Mouse (Mus musculus): ENCODE data around the gene Adad2.

The Adad2 gene

DNA sequence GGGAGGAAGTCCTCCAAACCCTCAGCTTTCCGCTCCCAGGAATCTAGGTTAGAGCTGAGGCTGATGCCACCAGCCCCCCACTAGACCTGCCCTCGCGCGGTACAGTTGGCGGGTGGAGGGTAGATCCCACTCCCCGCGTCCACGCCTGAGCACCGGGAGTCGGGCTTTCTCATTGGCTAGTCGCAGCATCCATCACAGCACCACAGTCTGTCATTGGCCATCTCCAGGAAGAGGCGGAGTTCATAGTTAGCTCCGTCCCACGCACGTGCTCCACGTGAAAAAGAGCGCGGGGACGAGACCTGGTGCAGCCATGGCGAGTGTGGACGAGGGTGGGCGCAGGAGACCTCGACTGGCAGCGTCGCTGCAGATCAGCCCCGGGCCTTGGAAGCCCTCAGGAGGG is at the start of gene Adad2:
Gene Adad2, plus strand, starts transcription at position 277 of the 400 bp plus-strand sequence.
- no peak for DNase-seq

DNA sequence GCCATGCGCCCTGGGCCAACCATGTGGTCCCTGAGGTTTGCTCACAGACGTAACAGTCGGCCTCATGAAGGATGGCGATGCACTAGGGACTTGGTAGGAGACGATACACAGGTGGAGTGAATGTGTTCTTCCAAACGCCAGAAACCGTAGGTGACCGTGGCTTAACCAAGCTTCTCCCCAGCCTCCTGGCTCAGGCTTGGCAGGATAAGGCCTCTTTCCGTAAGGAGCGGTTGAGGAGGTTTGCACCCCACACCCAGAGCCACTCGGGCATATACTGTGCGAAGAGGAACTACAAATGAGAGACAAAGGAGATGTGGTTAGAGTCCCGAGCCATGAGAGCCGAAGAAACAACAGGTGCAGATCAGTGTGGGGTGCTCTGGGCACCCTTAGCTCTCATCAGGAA is 48.7 kb upstream of the Adad2 start:
- peak; percentile 54 to 61 for DNase-seq

GRCm38 (mm10) chr8:119566367-119566766 is 46.2 kb upstream of the Adad2 start:
- no peak for DNase-seq

- DNase-seq, result no peak
These were observed 44.3 kb upstream of the Adad2 start for GRCm38 (mm10) chr8:119568251-119568650.

GRCm38 (mm10) chr8:119568951-119569350 is 43.6 kb upstream of the Adad2 start:
- peak in 1 of 2 experiments; percentile 30 for DNase-seq

DNA sequence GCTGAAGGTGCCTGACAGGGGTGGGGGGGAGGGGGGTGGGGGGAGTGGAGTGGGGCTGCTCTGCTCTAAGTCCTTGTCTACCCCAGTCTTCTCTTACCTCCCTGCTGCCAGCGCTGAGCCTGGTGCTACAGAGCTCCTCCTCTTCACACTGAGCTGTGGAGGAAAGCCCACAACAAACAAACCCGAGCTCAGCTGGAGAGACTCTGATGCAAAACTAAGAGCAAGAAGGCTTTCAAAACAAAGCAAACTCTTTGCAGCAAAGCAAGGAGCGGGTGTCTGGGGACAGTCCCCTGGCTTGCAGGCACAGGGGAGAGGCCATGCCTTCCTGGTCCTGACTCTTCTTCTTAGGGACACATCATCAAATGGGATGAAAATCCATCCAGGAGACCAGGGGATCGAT is 42.7 kb upstream of the Adad2 start:
- DNase-seq, result peak; percentile 77 to 87

- no peak for DNase-seq
These were observed 41.4 kb upstream of the Adad2 start for GRCm38 (mm10) chr8:119571135-119571534.

- peak in 1 of 2 experiments; percentile 27 for DNase-seq
These were observed 40.1 kb upstream of the Adad2 start for GRCm38 (mm10) chr8:119572411-119572810.

DNA sequence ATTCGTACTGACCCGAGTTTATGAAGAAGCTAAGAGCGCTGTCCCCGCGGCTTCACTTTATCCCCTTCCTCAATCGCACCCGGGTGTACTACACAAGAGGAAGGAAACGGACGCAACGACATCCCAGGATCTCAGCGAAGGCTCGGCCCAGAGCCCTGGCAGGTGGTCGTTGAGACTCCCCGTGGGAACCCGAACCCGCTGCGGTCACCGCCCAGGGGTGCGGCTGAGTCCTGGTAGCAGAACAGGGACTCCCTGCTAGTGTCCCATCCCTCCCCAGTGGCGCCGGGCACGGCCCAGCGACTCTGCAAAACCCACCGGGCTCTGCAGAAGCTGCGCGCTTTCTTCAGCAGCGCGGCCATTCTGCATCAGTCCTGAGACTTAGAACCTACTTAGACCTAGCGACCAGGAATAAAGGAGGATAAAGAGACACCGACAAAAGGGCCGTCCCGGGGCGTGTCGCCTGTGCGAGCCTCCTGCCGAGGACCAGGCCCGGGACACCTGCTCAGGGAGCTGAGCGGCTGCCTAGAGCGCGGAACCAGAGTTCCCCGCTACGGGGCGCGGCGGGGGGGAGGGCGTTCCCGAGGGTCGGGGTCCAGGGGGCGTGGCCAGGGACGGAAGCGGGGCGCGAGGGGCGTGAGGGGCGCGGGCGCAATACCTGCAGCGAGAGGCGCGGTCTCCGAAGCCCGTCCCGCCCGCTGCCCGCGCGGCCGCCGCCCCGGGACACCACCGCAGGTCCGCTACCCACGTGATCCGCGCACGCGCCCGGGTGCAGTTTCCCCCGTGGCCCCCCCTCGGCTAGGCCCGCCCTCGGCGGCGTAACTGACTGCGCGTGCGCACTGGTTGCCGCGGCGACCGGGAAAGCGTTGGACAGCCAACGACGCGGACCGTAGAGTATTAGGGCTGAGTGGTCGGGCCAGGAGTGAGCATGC is 37.8 kb upstream of the Adad2 start, which contains the start of the genes Hsdl1 and Dnaaf1:
Gene Hsdl1, minus strand, starts transcription at position 747 of the 929 bp plus-strand sequence.
Gene Dnaaf1, plus strand, starts transcription at position 799 of the 929 bp plus-strand sequence.
- peak; percentile 95 to 96 for DNase-seq

GRCm38 (mm10) chr8:119575366-119575726 is 37.2 kb upstream of the Adad2 start:
- no peak for DNase-seq

DNA sequence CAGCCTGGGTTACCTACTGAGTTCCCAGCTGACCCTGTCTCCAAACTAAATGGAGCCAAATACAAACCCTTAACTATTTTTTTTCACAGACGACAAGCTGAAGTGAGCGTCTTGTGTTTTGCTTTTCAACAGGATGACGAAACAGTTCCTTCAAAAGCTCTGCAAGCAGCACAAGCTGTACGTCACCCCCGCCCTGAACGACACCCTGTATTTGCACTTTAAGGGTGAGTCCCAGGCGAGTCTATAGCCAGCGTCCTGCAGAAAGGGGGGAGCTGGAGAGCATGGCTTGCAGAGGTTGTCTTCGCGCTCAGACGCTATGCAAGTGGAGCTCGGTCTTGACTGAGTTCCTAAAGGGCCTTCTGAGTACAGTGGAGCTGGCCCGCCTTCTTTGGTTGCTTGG is 33.5 kb upstream of the Adad2 start:
- no peak for DNase-seq

- no peak for DNase-seq
These were observed 31.9 kb upstream of the Adad2 start for GRCm38 (mm10) chr8:119580441-119581161.

DNA sequence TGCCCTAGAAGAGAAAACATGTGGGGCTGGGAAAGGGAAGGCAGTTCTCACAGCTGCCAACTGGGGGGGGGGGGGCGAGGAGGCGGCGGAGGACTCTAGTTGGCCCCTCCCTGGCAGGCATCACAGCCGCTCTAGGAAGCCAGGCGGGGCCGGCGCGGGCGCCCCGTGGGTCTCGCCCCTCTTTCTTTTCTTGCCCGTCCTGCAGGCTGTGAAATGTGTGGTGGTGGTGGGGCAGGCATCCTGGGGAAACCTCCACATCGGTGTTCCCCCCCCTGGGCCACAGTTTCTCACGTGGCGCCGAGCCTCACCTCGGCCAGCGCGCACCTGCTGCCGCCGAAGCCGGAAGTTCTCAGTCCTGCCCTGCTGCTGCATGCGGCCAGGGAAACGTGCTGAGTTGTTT is 26.6 kb upstream of the Adad2 start:
- peak; percentile 13 to 41 for DNase-seq

- DNase-seq, result no peak
These were observed 24.2 kb upstream of the Adad2 start for GRCm38 (mm10) chr8:119588321-119588720.

DNA sequence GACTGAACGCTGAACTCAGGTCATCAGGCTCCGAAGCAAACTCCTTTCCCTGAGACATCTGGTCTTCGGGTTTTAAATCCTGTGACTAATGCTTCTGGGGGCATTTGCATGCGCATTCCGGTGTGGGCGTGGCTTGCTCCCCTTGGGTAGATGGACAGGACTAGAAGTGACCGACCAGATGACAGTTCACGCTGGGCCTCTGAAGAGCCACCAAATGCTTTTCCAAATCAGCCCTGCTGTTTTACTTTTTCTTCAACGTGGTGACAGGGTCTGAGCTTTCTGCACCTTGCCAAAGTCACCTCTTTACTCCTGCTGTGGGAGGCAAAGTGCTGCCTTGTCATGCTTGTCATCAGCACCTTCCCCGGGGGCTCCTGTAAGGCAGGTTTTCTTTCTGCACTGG is 23.7 kb upstream of the Adad2 start:
- no peak for DNase-seq

DNA sequence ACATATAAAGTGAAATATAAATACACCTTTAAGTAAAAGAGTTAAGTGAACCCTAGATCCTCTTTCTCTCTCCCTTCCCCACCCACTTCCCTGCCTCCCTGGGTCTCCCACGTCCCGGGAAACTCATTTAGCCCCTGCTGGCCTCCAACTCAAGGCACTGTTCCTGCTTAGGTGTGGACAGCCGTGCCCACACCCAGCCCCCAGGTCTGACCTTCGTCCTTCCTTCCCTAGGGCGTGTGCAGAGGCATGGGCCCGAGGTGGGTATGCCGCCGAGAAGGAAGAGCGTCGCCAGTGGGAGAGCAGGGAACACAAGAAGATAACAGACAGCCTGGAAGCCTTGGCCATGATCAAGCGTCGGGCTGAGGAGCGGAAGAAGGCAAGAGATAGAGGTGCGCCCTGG is 22.2 kb upstream of the Adad2 start:
- no peak for DNase-seq

DNA sequence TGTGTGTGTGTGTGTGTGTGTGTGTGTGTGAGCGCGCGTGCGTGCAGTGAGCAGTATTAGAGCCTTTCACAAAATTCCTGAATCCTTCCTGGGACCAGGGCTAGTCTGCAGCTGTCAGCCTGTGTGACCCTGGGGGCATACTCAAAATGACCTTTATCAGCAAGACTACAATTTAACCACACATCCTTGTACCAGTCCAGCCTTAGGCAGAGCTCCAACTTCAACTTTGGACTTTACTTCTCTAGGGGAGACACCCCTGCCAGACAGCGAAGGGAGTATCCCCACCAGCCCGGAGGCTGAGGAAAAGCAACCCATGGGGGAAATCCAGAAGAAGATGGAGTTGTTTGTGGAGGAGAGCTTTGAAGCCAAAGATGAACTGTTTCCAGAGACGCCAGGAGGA is 21.1 kb upstream of the Adad2 start:
- DNase-seq, result no peak

GRCm38 (mm10) chr8:119603771-119604170 is 8.8 kb upstream of the Adad2 start:
- no peak for DNase-seq

DNA sequence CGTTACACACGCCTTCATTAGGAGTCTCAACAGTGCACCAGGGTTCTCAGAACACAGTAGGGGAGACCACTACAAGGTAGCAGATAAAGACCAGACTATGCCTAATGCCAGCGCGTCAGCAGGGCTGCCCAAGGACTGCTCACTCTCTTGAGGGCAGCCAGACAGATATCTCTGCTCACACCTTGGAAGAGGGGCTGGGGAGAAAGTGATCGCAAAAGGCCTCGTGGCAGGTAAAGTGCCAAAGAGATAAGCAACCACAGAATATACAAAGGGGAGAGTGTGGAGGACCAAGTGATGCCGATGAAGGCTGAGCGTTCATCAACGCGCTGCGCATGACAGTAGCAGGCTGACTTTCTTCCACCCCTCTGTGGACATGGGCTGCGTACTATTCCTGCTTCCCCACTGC is 8.1 kb upstream of the Adad2 start:
- DNase-seq, result no peak

- peak; percentile 89 to 92 for DNase-seq
These were observed 7.6 kb upstream of the Adad2 start, which contains the start of gene Taf1c for GRCm38 (mm10) chr8:119604996-119605395. Taf1c (minus strand) TSS chr8:119605222.

- no peak for DNase-seq
These were observed 6.3 kb upstream of the Adad2 start for GRCm38 (mm10) chr8:119606224-119606623.

DNA sequence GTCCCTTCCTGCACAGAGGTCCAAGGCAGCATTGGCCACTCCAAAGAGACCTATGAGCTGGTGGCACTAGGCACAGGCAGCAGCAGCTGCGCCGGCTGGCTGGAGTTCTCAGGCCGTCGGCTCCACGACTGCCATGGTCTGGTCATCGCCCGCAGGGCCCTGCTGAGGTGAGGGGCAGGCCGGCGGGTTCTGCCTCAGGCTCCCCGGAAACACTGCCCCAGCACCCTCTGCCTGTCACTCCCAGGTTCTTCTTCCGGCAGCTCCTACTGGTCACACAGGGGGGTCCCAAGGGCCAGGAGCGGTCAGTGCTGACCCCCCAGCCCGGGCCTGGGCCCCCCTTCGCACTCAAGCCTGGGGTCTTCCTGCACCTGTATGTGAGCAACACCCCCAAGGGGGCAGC is 2.5 kb downstream of the Adad2 start:
- no peak for DNase-seq

DNA sequence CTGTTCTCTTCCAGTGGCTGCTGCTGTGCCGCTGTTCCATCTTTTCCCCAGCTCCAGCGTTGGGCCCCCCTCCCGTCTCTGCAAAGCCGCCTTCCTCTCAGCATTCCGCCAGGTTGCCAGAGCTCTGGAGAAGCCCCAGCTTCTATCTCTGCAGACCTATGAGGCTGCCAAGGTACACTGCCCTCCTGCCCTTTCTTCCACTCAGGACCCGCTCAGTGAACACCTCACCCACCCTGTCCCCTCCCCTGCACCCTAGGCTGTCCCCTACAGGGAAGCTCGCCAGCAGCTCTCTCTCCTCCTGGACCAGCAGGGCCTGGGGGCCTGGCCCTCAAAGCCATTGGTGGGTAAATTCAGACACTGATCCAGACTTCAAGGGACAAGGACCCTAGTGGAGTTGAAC is 3.8 kb downstream of the Adad2 start:
- no peak for DNase-seq

DNA sequence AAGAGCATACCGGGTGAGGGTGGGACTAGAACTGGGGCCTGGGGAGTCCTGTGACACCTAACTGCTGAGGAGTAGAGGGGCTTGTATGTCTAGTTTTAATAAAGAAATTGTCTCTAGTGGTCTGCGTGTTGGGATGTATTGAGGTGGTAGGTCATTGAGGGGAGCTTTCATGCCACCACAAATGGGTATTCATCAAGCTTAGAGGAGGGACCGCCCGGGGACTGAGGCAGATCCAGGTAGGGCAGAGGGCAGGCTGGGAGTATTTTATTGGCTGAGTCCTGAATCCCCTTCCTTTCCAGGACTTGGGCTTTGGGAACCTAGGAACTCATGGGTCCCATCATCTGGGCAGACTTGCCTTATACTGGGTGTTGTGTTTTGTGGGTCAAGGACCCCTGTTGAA is 4.3 kb downstream of the Adad2 start:
- DNase-seq, result no peak
